Mouse (Mus musculus): ENCODE measurements around the gene Defb35.
"Not testable (repeated sequence)": the region's sequence is repeated elsewhere in the genome, so short reads cannot be mapped to it uniquely, and the experiment has no call there.

The Defb35 gene

DNA sequence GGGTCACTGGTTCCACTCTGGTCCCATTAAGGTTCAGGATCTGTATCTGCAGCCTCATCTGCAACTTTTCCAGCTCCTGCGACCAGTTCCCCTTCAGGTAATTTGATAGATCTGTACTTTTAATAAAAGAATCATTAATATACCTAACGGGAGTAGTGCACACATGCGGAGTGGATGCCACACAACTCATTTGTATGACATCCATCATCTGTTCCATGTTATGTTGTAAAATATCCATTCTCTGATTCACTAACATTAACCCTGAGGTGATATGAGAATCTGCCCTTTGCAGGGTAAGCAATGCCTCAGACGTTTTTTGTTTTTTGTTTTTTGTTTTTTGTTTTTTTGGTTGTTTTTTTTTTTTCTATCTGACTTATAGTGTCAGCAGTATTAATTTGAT is at the start of gene Defb35:
Defb35 (plus strand) TSS at position 301 of the 400 bp plus-strand sequence.
- not testable (repeated sequence) for DNase-seq (ENCODE audit: low spot score in 2 of 2)

DNA sequence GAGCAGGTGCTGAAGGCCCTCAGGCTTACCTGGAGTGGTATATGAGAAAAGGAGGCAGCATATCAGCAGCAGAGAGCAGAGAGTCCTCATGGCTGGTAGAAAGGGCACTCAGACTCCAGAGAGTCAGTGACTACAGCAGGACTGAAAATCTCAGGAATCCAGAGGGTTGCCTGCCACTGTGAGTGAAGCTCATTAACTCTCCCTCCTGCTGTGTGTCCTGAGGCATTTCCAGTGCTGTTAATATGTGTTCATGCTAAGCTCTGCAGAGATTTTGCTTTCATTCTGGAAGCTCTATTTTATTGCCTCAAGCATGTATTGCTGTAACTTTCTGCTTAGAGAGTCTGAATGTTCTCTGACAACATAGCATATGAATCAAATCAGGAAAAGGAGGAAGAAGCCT is 31.9 kb upstream of the Defb35 start, which contains the start of gene Defb11:
Defb11 (minus strand) TSS at position 123 of the 400 bp plus-strand sequence.
- not testable (repeated sequence) for DNase-seq (ENCODE audit: low spot score in 2 of 2)

DNA sequence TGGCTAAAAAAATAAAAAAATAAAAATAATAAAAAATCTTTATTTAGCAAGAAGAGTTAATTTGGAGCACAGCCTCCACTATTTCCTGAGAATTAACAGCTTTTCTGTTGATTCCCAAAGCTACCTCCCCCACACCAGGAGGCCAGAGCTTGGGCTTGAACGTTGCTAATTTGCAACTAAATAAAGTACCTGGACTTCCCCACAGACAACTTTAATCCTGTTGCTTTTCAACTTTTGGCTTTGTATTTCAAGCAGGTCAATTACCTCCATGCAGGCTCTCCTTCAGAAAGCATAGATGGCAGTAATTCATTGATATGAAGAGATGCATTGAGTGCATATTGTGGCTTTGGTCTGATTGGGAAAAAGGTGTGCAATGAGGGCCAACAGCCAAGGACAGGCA is 26.2 kb upstream of the Defb35 start:
- DNase-seq (ENCODE audit: low spot score in 2 of 2), result no peak

DNA sequence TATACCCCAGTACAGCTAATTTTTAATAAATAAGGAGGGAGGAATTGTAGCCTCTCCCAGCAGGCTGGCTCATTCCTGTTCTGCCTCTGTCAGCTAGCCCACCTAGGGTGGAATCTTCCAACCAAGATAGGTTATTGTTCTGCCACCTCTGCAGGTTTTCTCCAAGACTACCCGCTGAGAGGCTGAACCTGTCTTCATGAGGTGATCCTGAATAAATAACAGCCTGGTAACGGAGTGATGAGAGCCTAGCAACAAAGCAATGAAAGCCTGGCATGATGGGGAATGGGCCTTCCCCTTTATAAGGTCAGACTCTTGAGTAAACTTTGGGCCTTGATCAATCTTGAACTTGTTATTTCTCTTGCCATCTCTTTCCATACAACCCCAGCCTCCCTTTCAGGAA is 25.6 kb upstream of the Defb35 start:
- DNase-seq (ENCODE audit: low spot score in 2 of 2), result no peak

DNA sequence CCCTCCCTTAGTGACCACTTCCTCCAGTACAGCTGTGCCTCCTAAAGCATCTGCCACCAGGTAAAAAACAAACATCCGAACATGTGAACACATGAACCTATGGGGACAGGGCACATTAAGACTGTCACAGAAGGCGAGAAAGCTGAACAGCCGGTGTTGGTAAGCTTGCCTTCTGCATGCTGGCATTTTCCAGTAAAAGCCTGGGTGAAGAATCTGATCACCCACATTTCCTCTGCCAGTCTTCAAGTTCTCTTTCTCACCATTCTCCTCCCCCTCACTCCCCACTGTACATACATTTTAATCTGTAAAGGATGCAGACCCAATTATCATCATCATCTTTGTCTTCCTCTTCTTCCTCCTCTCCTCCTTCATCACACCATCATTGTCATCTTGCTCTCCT is 22.5 kb upstream of the Defb35 start:
- DNase-seq (ENCODE audit: low spot score in 2 of 2), result no peak

DNA sequence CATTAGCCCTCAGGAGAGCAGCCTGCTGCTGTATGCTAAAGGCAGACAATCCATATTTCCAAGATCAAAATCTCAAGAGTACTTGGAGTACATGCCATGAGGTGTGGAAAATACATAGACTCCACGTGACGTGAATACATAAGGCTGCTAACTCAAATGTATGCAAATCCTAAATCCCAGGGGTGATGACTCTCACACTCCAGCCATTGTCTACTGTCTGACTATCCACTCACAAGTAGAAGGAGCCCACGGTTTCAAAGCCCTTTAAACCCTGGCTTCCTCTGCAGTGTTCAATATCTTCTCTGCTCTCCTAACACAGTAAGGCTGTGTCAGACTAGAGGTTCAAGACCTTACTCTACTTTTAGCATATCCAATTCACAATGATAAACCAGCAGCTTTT is 7.4 kb upstream of the Defb35 start:
- not testable (repeated sequence) for DNase-seq (ENCODE audit: low spot score in 2 of 2)

DNA sequence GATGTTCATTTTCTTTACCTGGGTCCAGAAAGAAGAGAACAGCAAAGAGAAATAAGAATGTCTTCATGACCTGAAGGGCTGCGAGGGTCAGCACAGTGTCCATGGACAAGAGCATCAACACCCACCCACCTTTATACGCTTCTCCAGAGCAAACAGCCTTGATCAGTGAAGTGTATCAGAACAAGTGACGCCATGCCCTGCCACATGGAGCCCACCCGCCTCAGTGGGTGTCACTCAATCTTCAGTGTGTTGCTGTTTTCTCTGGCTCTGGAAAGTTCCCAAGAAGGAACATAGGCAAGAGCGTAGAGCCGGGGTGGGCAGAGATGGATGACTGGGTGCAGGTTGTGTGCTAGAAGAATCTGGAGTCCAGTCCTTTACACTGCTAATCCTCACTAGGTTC is 5.5 kb upstream of the Defb35 start, which contains the start of gene Defb15:
Defb15 (minus strand) TSS at position 101 of the 400 bp plus-strand sequence.
- DNase-seq (ENCODE audit: low spot score in 2 of 2), result no peak

DNA sequence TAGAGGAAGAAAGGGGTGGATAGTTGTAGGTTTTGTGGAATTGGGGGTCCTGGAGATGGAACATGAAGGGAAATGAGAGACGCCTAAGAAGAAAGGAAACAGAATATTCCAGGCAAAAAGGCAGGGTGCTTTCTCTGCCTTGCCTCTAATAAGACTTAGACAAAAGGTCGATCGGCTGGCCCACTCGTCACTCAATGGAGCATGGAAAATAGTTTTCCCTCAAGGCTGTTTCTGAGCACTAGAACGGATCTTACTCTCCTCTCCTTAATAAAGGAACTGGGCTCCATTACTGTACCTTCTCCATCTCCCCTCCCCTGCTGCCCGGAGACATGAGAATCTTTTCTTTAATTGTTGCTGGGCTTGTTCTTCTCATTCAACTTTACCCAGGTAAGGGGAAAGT is 8.3 kb downstream of the Defb35 start, which contains the start of gene Defb13:
Defb13 (plus strand) TSS at position 301 of the 400 bp plus-strand sequence.
- no peak for DNase-seq (ENCODE audit: low spot score in 2 of 2)

DNA sequence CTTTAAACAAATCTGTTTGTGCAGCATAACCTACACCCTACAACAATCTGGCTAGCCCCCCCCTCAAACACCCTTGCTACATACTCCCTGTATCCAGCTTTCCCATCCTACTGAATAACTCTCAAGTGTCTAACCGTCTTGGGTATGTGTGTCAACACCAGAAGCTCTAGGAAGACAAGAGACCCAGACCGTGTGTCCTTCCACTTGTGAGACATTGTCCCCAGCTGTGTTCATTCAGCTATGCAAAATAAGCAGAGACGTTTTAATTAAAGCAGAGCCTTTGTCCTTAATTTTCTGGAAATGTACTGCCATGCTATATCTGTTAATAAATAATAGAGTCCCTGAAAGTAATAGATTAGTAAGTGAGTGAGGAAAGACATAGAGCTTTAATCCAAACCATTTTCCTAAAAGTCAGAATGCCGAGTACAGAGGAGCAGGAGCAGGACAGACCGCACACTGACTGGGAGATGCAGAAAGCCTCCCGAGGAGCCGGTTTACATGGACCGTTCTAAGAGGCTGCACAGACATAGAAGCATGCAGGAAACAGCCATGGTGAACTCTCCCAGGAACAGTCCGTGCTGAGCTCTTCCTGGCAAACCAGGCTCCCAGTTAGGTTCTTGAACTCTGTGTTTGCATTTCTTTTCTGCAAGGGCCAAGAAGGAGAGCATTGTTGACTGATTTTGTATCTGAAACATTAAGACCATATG is 9.3 kb downstream of the Defb35 start:
- no peak for DNase-seq (ENCODE audit: low spot score in 2 of 2)

DNA sequence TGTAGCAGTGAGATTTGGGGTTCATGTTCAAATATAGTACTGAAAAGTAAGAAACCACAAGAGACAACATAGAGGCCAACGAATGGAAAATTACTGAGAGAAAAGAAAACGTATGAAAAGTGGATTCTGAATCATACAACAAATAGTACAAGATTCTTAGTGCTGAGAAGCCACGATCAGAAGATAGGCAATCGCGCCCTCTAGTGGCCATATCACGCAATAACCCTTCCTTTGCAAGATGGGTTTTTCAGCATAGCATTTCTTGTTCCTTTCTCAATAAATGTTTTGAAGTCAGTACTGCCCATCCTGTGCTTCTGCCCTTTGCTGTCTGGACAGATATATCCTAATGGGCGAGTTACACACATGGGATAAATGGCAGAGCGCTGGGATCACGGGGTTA is 17.2 kb downstream of the Defb35 start:
- DNase-seq (ENCODE audit: low spot score in 2 of 2), result no peak

DNA sequence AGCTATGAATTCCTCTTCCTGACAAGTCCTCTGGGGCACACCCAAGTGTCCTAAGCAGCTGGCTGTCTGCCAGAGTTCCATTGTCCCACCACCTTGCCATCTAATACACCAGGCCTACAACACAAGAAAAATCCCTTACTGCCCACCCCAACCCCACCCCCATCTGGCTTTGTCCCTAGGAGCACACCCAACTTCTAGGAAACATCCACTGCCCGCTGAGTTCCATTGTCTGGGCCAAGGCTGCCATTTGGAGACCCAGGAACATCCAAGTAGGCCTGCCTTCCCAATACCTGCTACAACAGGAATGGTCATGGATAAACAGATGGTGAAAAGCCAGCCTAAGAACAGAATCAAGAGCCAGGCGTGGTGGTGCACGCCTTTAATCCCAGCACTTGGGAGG is 18.2 kb downstream of the Defb35 start:
- no peak for DNase-seq (ENCODE audit: low spot score in 2 of 2)

DNA sequence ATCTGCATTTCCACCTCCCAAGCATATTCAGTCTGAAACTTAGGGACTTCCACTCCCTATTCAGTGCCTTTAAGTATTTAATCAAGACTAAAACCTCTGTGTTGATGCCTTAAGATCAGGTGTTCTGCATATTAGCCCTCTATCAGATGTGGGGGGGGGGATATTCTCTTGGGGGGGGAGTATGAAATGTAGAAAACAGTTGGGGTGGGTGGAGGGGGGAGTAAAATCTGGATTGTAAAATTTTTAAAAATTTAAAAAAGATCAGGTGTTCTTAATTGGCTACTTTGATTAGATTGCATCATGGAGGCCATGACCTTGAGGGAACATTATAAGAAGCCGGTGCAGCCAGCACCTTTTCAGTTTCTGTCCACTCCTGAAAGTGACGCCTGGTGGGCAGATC is 20.3 kb downstream of the Defb35 start, which contains the start of gene Fam90a1a:
Fam90a1a (plus strand) TSS at position 301 of the 400 bp plus-strand sequence.
- DNase-seq (ENCODE audit: low spot score in 2 of 2), result no peak

DNA sequence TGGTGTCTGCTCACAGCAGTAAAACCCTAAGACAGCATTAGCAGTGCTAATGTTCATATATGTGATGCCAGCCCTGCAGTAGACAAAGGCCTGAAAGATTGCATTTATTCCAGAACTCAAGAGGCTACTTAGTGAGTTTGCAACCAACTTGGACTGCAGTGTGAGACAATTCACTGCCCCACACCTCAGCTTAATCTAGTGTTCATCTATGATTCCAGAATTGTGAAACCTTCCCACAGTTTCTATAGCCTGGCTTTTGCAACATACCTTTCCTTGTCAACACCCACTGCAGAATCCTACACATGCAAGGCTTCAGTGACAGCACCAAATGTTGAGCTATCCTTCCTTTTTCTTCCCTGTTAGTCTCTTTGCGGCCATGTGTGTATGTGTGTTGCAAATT is 28.5 kb downstream of the Defb35 start:
- peak in 1 of 2 experiments; percentile 8 for DNase-seq (ENCODE audit: low spot score in 2 of 2)

DNA sequence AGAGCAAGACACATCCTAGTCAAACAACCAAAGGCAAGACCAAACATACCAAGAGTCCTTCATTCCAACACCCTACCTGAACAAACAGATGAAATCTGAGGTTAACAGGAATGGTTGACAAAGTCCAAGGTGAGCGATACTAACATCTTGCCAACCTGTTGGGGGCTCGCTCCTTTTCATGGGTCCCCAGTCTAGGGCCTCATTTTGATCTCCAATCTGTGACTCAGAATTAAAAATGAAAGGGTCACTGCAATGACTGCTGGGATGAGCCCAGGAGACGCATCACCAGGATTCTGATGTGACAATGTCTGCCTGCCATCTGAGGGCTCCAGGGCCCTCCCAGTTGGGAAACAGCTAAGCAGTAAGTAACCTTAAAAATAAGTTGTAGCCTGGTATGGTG is 31.3 kb downstream of the Defb35 start, which contains the start of gene Ccdc70:
Ccdc70 (plus strand) TSS at position 301 of the 400 bp plus-strand sequence.
- peak in 1 of 2 experiments; percentile 12 for DNase-seq (ENCODE audit: low spot score in 2 of 2)

DNA sequence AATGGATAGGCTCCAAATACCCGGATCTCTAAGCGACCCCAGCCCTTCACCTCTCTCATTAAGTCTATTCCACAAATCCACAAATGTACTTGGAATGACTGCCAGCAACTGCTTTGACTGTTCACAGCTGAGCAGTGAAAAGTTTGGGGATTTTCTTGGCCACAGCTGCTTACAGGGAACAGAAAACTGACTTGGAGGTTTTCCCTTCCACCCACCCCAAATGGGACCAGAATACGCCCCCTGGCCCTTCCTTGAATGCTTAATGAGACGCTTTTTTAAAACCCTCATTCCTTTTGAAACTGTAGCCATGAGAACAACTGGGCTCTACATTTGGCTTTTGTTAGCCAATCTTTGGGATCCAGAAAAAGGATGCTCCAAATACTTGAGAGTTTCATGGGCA is 40.0 kb downstream of the Defb35 start:
- DNase-seq (ENCODE audit: low spot score in 2 of 2), result no peak

DNA sequence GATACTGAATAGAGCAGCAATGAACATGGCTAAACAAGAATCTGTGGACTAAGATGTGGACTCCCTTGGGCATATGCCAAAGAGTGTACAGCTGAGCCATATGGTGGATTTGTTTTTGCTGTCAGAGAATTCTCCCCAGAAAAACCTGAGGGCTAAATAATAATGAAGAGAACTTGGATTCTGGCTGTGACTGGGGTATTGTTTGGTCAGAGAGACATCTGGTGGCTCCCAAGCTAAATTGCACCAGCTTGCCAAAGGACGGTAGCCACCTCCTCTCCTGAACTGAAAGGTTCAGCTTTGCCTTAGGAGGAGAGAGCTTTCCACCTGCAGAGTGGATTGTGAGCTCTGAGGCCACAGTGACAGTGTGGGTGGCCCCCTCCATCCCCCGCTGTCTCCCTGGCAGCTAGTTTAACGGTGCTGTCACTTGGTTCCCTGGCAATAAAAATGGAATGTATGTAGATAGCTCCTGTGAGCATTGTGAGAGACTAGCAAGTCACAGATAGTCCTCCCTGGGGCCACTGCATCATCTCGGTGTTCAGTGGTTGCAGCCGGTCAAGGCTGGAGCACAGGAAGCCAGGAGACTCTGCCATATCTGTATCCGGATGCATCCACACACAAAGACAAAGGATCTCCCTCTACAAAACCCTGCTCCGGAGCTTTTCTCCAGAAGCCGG is 43.6 kb downstream of the Defb35 start:
- no peak for DNase-seq (ENCODE audit: low spot score in 2 of 2)
